24 mouse cellular contexts compared by ENCODE assay signal in the genomic region with DNA sequence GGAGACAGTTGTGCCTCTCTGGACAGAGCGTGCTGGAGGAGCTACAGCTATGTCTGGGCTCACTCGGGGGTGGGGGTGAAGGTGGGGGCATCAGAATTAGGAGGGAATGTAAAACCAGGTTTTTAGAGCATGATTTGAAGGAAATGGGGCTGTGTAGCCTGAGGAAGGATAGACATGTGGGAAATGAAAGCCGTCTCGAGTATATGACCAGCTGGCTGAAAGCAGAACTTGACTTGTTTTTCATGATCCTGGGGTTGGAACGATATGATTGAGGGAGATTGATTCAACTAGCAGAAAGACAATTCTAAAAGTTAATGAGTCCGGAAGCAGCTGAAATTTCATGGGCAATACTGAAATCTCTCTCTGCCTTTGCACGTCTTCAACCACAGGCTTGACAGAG.
"Had no signal": no experiment of that assay in that cellular context is flagged by ENCODE, and none has a peak within 500 bp of the region (broad histone marks: within the 10 kb centered on the region; RNA-seq: fewer than 3 reads in every experiment).

No protein-coding gene starts in this region.

- H3K4me2 ChIP-seq: heart, embryonic 12.5 days; hindbrain, embryonic 12.5 days; hindbrain, embryonic 14.5 days; intestine, embryonic 15.5 days; limb, embryonic 12.5 days; liver, embryonic 11.5 days; liver, embryonic 13.5 days had no signal

- H3K4me3 ChIP-seq: heart, embryonic 10.5 days; heart, embryonic 12.5 days; hindbrain, embryonic 12.5 days; intestine, embryonic 15.5 days; layer of hippocampus, adult 2 months; left cerebral cortex, adult 2 months; limb, embryonic 10.5 days; limb, embryonic 12.5 days; liver, embryonic 13.5 days had no signal

- H3K27ac ChIP-seq: heart, embryonic 10.5 days; hindbrain, embryonic 12.5 days; hindbrain, embryonic 14.5 days; intestine, embryonic 15.5 days; layer of hippocampus, adult 2 months; left cerebral cortex, adult 2 months; limb, embryonic 10.5 days; limb, embryonic 12.5 days; liver, embryonic 13.5 days had no signal

- DNase-seq: gastrocnemius, postnatal 14 days; gastrocnemius, postnatal 36 days; heart, postnatal 10 days; heart, postnatal 36 days; kidney, adult 18-20 months; kidney, adult 8-10 months; kidney, postnatal 10 days; kidney, postnatal 25 days; kidney, postnatal 4 days; liver; liver, embryonic 13.5 days had no signal

- H3K36me3 ChIP-seq: heart, embryonic 10.5 days; heart, embryonic 12.5 days; hindbrain, embryonic 12.5 days; intestine, embryonic 15.5 days; limb, embryonic 10.5 days; limb, embryonic 12.5 days; liver, embryonic 13.5 days had no signal

- H3K9ac ChIP-seq: heart, embryonic 12.5 days; hindbrain, embryonic 12.5 days; hindbrain, embryonic 14.5 days; intestine, embryonic 15.5 days; limb, embryonic 12.5 days; liver, embryonic 13.5 days had no signal

- H3K27me3 ChIP-seq: heart, embryonic 12.5 days; hindbrain, embryonic 12.5 days; intestine, embryonic 15.5 days; limb, embryonic 12.5 days; liver, embryonic 13.5 days had no signal

- ATAC-seq: hindbrain, embryonic 16.5 days; inflammation-experienced regulatory T-cells, adult 6 months; intestine, embryonic 15.5 days; intestine, postnatal 0 days had no signal

- H3K9me3 ChIP-seq: heart, embryonic 10.5 days; heart, embryonic 12.5 days; hindbrain, embryonic 12.5 days; intestine, embryonic 15.5 days; limb, embryonic 10.5 days; limb, embryonic 12.5 days; liver, embryonic 13.5 days had no signal

- H3K4me1 ChIP-seq: heart, embryonic 10.5 days; heart, embryonic 12.5 days; hindbrain, embryonic 12.5 days; intestine, embryonic 15.5 days; limb, embryonic 10.5 days; limb, embryonic 12.5 days; liver, embryonic 13.5 days had no signal
